Mouse (Mus musculus) adrenal gland (tissue): ENCODE results near the gene Tmem121b.

Source experiments
- intact Hi-C: fragments of 180-260 bp; cut with DNase I; formaldehyde crosslinking; loops from one replicate; pipeline ENCODE4 v1.15.1; 2025

Gene Tmem121b

DNA sequence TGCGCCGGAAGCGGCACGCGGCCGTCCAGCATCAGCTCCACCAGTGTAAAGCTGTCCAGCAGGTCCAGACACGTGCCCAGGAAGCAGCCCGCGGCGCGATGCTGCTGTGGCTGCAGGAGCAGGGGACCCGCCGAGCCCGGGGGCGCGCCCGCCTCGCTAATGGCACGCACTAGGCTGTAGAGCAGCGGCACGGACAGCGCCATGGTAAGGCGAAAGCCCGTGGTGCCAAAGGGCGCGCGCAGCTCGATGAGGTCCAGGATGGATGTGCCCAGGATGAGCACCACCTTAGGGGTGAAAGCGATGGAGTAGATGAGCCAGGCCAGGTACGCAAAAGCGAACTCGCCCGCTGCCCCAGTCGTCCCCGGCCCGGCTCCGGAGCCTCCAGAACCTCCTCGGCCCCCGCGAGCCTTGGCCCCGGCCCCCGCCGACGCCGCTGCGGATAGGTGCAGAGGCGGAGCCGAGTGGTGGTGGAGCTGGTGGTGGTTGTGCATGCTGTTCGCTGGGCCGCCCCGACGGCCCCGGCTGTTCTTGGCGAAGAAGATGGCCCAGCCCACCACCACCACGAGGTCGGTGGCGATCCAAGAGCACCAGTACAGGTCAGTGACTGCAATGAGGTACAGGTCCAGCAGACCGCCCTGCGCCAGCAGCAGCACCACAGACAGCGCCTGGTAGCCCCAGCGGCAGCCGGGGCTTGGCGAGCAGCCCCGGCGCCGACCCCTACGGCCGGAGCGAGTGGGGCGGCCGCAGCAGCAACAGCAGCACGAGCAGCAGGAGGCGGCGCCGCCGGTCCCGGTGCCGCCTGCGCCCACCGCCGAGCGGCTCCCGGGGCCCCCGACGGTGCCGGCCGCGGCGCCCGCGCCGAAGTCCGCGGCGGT, 871 bp downstream of the Tmem121b start:
- intact Hi-C loops = no loop called here

DNA sequence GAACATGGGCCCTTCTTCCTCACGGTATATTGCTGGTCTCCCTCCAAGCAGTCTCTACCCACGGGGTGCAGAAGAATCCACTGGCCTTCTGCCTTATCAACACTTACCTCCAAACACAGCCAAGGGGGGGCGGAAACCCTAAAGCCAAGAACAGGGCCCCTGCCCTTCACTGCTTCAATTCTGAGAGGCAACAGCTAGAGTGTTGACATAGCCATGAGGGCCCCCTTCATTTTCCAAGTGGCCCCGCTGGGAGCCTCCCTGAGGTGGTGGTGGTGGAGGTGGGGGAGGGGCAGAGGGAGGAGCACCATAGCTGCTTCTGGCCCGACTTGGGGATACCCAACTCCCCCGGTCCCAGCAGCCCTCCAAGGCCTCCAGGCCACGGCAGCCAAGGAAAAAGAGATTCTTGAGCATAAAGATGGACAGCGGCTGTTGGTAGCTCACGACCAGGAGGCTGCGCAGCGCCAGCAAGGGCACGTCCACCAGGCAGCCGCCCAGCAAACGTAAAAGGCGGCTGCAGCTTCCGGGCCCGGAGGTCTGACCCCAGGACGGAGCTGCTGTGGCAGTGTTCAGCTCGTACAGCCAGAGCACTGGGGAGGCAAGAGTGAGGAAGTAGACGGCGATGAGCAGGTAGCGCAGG, 1.6 kb downstream of the Tmem121b start:
- intact Hi-C loops = no loop called here

DNA sequence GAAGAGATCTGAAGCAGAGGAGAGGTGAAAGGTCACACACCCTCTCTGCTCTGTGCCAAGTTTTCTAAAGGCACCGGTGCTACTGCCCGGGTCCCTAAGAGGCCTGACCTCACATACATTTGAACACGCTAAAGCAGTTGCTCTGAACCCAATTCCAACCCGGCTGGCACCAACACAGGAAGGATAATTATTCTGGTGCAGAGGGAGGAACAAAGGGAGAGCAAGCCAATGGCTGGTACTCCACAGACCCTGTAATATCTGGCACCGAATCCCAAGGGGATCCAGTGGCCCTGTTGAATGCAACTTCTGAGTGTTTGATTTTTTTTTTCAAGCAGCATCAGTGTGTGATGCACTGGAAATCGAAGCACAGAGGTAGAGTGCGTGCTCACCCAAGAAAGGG, 2.5 kb downstream of the Tmem121b start:
- intact Hi-C loops = no loop called here

DNA sequence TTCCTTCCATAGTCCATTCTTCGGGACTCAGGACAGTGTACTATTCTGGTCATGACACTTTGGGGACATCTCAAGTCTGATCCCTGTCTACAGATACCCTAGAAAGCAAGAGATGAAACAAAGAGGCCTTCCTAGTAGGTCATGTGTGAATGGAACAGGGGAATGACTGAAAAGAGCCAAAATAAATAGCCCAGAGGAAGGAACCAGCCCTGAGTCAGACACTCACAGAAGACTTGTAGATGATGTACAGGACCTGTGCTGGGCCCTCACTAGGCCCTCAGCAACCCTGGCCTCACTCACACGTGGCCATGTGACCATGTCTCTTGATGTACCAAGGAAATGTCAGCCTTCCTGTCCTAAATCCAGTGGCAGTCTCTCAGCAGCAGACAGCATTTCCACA, 4.1 kb downstream of the Tmem121b start:
- intact Hi-C loops = no loop called here

DNA sequence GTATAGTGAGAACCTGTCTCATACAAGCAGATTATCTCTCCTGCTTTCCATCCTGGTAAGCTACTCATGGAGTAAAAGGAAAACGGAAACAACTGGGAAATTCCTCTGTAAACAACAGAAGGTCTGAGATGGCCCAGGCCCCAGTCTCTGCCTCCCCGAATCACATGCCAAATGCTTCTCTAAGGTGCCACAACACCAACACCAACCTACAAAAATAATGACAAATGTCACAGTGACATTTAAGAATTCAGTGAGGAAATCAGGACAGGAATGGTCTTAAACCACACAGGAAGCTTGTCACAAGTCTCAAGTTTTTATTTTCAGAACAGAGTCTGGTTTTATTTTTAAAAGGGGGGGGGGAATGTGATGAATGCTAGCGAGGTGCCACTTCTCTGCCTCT, 5.0 kb downstream of the Tmem121b start:
- intact Hi-C loops = no loop called here

DNA sequence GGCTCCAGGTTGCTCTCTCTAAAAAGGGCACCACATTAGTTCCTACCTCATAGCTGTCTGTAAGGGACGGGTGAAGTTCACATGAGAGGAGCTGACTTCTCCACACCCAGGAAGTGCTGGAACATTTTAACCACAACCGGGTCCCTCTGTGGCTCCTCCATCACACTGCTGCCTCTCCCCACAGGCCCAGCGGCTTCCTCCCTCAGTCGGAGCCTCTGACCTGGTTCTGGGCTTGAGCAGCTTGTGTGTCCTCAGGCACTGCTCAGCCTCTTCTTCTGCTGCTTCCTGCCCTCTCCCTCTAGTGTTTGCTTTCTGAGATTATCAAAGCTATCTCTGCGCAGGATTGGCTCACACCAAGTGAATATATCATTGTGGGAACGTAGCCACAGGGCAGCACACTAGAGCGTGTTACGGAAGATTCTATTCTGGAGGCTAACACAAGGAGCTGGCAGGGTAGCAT, 7.5 kb downstream of the Tmem121b start:
- intact Hi-C loops = no loop called here

DNA sequence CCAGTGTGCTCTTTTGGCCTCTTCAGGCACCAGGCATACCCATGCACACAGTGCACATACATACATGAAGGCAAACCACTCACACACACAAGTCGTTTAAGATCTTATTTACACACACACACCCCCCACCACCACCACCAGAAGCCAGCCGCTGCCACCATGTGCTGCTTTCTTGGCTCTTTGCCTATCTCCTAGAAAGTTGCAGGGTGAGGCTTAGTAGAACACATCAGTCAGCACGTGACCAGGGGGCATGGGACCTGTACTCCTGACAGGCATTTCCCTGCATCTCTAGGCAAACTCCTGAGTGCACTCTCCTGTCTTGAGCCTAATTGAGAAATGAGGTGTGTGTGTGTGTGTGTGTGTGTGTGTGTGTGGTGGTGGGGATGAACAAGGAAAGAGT, 8.6 kb downstream of the Tmem121b start:
- intact Hi-C loops = no loop called here

DNA sequence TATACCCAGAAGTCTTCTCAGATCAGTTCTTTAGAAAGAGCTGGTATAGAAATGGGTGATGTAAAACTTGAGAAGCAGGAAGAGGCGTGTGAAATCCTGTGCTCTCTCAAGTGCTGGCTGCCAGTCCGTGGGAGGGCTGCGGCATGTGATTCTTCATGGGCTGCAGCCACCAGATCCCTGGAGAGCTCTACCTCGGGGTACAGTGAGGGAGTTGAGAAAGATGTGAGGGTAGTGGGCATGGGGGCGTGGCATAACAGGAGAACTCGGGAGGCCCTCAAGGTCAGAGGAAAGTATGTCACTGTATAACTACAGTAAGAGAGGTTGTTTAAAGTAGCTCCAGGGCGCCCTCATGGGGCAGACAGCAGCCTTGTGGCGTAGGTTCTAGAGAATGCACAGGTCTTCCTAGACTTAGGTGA, 10.4 kb downstream of the Tmem121b start:
- intact Hi-C loops = no loop called here

DNA sequence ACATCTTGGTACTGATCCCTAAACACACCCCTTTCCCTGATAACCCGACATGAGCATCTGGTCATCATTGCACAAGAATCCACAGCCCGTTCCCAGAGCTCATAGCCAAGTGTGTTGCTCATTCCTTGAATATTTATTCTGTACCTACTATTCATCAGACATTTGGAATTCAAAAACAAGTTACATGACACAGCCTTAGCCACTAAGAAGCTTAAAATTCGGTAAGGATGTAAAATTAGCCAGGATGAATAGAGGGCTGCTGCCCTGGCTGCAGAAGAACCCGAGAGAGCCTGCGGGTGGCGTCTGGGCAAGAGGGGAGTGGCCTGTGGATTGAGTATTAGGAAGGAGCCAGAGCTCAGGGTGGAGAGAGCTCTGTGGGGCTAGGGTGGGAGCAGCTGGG, 10.9 kb downstream of the Tmem121b start:
- intact Hi-C loops = no loop called here

DNA sequence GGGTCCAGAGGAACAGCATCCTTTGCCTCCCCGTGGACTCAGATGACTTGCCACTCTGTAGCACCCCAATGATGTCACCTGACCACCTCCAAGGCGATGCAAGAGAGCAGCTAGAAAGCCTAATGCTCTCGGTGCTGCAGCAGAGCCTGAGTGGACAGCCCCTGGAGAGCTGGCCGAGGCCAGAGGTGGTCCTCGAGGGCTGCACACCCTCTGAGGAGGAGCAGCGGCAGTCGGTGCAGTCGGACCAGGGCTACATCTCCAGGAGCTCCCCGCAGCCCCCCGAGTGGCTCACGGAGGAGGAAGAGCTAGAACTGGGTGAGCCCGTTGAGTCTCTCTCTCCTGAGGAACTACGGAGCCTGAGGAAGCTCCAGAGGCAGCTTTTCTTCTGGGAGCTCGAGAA, 11.6 kb downstream of the Tmem121b start:
- intact Hi-C loops = no loop called here

DNA sequence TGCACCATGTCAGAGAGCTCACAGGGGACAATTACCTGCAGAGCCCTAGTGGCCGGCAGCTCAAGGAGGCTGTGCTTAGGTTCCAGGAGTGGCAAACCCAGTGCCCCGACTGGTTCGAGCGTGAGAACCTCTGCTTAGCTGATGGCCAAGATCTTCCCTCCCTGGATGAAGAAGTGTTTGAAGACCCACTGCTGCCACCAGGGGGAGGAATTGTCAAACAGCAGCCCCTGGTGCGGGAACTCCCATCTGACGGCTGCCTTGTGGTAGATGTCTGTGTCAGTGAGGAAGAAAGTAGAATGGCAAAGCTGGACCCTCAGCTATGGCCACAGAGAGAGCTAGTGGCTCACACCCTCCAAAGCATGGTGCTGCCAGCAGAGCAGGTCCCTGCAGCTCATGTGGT, 12.1 kb downstream of the Tmem121b start:
- intact Hi-C loops = no loop called here

DNA sequence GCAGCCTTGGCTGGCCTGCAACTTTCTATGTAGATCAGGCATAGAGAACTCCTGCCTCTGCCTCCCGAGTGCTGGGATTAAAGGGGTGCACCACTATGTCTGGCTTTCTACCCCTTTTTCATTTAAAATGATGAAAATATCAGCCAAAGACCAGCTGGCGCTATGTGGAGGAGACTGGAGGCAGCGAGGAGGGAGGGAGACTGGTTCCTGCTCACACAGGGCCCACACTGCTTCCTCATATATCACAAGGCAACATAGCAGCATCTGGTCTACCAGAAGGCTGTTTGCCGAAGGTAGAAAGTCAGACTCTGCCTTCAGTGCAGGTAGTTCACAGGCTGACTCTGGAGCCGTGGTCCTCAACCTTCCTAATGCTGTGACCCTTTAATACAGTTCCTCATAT, 13.2 kb downstream of the Tmem121b start:
- intact Hi-C loops = no loop called here

DNA sequence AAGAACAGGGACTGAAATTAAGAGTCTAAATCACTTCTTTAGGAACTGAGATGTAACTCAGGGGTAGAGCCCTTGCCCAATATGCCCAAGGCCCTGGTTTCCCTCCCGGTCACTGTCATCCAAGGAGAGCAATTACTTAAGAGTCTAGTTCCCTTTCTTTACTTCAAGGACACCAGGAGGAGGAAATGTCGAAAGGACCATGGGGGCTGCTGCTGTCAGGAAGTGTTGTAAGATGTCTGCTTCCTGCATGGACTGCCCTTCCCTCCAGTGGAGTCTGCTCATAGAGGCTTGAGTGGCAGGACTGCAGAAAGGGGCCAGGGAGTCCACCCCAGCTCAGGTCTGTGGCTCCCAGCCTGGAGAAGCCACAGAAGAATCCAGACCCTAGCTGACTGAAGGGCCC, 14.3 kb downstream of the Tmem121b start:
- intact Hi-C loops = no loop called here

DNA sequence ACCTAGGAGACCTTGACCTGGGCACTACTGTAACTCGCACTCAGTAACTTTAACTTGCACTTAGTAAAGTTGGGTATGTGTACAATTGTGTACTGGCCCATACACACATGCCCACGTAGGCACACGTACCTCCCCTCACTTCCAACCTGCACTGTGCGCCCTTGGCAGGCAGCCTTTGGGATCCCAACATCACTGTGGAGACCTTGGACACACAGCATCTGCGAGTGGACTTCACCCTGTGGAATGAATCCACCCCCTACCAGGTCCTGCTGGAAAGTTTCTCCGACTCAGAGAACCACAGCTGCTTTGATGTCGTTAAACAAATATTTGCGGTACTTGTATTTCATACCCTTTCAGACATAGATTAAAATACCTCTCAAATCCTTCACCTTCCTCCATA, 18.3 kb downstream of the Tmem121b start:
- intact Hi-C loops = no loop called here

DNA sequence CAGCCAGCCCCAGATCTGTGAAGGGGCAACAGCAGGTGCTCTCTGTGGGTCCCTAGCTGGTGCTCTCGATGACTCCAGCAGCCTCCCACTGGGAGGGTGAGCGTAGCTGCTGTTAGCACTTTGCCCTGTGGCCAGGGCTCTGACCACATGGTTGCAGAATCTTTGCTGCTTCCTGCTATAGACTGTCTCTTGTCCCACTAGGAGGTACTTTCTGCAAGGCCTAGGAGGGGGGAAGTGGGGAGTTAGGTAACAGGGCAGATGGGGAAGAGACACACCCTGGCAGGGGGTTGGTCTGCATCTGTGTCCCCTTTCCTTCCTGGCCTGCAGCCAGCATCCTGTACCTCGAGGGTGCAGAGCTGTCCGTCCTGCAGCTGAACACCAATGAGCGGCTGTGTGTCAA, 20.2 kb downstream of the Tmem121b start:
- intact Hi-C loops = loop anchor here (5.0 kb wide), 1 partner anchor 36 kb away; no protein-coding TSS in a partner anchor

DNA sequence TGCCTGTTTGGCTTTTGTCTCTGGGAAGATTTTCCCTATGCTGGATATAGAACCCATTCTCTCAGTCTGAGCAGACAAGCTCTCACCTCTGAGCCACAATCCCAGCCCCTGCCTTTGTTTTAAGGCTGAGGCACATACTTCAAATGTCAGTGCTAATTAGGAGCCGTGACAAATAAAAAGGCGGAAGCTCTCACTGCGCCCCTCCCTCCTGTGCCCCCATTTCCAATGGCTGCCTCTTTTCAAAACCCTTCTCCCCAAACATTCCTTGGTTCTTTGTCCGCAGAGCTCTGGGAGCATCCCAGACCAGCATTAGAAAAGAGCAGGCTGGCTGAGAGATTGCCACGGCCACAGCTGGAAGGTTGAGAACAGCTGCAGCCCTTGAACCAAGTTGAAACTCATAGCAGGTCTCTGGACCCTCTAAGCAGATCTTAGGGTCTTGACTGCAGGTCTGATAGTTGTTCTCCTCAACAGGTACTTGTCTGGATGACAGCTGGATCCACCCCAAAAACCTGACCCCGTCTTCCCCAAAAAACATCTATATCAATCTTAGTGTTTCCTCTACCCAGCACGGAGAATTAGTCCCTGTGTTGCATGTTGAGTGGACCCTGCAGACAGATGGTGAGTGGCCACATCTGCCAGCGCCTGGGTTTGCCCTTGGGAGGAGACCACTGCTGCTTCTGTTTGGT, 21.0 kb downstream of the Tmem121b start:
- intact Hi-C loops = loop anchor here (5.0 kb wide), 1 partner anchor 35 kb away; no protein-coding TSS in a partner anchor

DNA sequence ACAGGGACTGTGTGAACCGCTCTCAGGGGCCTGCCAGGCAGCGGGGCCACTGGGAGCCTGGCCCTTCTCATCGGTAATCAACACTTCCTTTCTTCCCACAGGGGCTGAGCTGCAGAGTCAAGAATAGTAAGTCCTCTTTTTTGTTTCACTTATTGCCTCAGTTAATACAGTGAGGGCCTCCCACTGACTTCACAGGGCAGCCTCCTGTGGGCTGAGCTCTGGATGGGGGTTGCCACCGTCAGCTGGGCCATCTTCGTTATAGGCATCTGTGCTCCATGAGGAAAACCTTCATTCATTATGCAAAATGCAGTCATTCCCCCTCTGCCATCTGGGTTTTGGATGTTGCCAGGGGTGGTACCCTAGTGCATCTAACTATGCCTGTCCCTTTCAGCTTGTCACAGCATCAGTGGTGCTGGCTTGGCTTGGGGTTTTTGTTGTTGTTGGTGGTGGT, 21.6 kb downstream of the Tmem121b start:
- intact Hi-C loops = loop anchor here (5.0 kb wide), 1 partner anchor 35 kb away; no protein-coding TSS in a partner anchor

DNA sequence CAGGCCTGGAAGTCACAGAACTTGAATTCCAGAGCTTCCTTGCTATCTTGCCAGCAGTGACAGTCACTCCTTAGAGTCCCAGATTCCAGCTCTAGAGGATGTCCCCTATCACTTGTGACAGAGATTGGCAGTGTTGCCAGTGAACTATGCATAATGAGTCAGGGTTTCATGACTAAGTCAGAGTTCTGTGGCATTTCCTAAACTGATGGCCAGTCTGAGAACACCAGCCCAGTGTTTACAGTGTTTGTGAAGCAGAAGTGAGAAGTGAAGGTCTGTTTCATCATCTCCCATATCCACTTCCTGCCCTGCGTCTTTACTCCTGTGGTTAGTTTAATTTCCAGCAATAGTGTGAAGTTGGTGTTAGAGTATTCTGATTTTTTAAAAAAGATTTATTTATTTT, 22.9 kb downstream of the Tmem121b start:
- intact Hi-C loops = loop anchor here (5.0 kb wide), 1 partner anchor 33 kb away; no protein-coding TSS in a partner anchor

DNA sequence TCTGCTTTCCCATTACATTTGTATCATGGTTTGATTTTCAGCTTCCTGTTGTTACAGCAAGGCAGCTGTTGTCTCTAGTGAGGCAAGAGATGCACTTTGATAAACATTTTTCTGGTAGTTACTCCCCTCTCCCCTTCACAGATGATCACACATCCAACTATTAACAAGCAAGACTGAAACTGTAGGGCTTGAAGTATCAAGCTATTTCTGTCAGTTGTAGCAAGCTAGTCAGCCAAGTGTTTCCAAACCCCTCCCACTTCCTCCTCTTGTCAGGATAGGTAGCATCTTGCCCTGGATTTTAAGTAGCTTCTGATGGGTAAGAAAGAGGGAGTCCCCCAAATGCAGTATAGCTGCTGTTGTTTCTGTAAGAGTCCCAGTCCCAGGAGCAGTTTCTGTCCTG, 23.8 kb downstream of the Tmem121b start:
- intact Hi-C loops = loop anchor here (5.0 kb wide), 1 partner anchor 32 kb away; no protein-coding TSS in a partner anchor

DNA sequence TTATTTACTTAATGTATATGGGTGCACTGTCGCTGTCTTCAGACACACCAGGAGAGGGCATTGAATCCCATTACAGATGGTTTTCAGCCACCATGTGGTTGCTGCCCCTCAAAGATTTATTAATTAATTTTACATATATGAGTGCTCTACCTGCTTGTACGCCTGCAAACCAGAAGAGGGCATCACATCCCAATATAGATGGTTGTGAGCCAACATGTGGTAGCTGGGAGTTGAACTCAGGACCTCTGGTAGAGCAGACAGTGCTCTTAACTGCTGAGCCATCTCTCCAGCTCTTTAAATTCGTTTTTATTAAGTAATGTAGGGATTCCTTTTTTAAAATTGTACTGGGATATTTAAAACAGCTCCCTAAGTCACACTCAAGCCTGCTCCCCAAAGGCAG, 24.3 kb downstream of the Tmem121b start:
- intact Hi-C loops = no loop called here

DNA sequence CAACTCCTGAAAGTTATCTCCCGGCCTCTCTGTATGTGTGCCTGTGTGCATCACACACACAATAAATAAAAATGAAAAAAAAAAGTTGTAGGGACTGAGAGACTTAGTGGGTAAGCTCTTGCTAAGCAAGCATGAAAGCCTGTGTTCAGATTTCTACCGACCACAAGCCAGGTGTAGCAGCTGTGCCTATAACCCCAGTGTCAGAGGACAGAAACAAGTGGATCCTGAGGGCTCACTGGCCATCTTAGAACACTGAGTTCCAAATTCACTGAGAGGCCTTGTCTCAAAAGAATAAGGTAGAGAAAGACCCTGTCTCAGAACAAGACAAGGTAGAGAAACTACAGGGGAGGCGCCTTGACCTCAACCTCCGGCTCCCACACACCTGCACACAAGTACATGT, 25.3 kb downstream of the Tmem121b start:
- intact Hi-C loops = no loop called here
